Mouse (Mus musculus) adrenal gland, adult 18-20 months (tissue): ENCODE data around the gene Neurog2. TPM values are rescaled to one million over a fixed set of nuclear protein-coding genes. Genes with fewer than 3 reads are reported as not detected.

Experiments used
- DNase-seq, 2 experiments: peaks; one replicate each; pipeline ENCODE4 v3.0.0; 2021 to 2022; ENCODE audit warnings: low spot score in 2 of 2
- total RNA-seq, 2 experiments: library from RNA; stranded (reverse); gene quantifications; 1 replicate in 1 of 2; 2 replicates in 1 of 2; pipeline ENCODE4 v1.2.3; 2021

The Neurog2 gene
- total RNA-seq, 2 experiments from 2014 or later, result not detected

GRCm38 (mm10) chr3:127642211-127642610 is 9.3 kb downstream of the Neurog2 start:
- DNase-seq, result no peak

- DNase-seq, result no peak
Observed at GRCm38 (mm10) chr3:127646156-127646825, 13.4 kb downstream of the Neurog2 start.

GRCm38 (mm10) chr3:127651742-127652653 is 19.1 kb downstream of the Neurog2 start:
- DNase-seq, result no peak

GRCm38 (mm10) chr3:127660712-127661111 is 27.8 kb downstream of the Neurog2 start:
- DNase-seq, result no peak

GRCm38 (mm10) chr3:127661646-127662531 is 29.0 kb downstream of the Neurog2 start:
- DNase-seq, result no peak

GRCm38 (mm10) chr3:127679703-127680102 is 46.8 kb downstream of the Neurog2 start:
- DNase-seq, result no peak

Other genes starting within 250 kb of the Neurog2 start
- gene Ank2, start 133.8 kb upstream of the Neurog2 start, total RNA-seq, result 10 to 100 TPM; 31.1 to 47.3 TPM
- 10 to 100 TPM; 19.7 to 20.4 TPM for gene Larp7, start 79.8 kb upstream of the Neurog2 start, total RNA-seq
- gene Zgrf1, start 79.6 kb upstream of the Neurog2 start, total RNA-seq, result under 1 TPM; 0.70 to 0.80 TPM
- 10 to 100 TPM; 10.6 to 13.2 TPM for gene Alpk1, start 147.4 kb downstream of the Neurog2 start, total RNA-seq
- 1 to 10 TPM; 4.9 to 6.6 TPM for gene Tifa, start 156.7 kb downstream of the Neurog2 start, total RNA-seq
- 10 to 100 TPM; 25.7 to 33.4 TPM for gene Ap1ar, start 204.4 kb downstream of the Neurog2 start, total RNA-seq